8 mouse cellular contexts compared by ENCODE assay signal in the genomic region with DNA sequence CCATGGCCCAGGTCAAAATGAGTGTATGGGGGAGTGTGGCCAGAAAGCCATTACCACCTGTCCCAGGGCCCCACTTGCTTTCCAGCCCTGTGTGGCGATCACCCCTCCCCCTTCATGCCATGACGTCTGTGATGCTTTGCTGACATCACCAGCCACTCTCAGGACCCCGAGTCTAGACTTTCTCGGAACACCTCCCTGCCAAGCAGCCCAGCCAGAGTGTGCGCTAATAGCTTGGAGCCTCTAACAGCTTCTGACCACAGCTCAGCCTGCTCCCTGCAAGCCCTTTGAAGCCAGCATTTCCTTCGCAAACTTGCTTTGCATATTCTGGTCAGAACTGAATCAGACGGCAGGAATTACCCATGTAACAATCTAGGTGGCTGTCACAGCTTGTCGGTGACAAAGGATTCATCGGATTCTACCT. TPM values are rescaled to one million over a fixed set of nuclear protein-coding genes. Genes with fewer than 3 reads are reported as not detected.
A peak's percentile ranks its signal among the peaks of the same experiment; 100 is the strongest.
DNase-seq lines count a peak whose midpoint lies in the region; ATAC-seq and TF ChIP-seq lines count a peak whose summit lies in the region.

No protein-coding gene starts in this region.

- 38% methylated on average over 9 of the region's 9 CpGs for whole genome bisulfite sequencing in lung, embryonic 14.5 days
- WGBS in hindbrain, embryonic 11.5 days = 13% methylated on average over 9 of the region's 9 CpGs
- 14% methylated on average over 9 of the region's 9 CpGs for WGBS in midbrain, embryonic 14.5 days
- 68% methylated on average over 9 of the region's 9 CpGs for WGBS in cerebellum, adult 2 months

- no peaks in the 10 kb centered on the region for H3K9me3 ChIP-seq in lung, embryonic 14.5 days (ENCODE audit: low read depth, low read length)
- no peaks in the 10 kb centered on the region for H3K9me3 ChIP-seq in hindbrain, embryonic 11.5 days (ENCODE audit: control insufficient read depth, low read length)
- H3K9me3 ChIP-seq in midbrain, embryonic 14.5 days (ENCODE audit: control insufficient read depth, low read length) = no peaks in the 10 kb centered on the region

- no peak overlapping the region for H3K9ac ChIP-seq in lung, embryonic 14.5 days
- no peak overlapping the region for H3K9ac ChIP-seq in hindbrain, embryonic 11.5 days (ENCODE audit: low read depth, low read length)
- H3K9ac ChIP-seq in midbrain, embryonic 14.5 days (replicated peaks; ENCODE audit: low read length) = no peak overlapping the region

- TF ChIP-seq POLR2A in cerebellum, adult 2 months (IDR thresholded peaks at IDR 0.05; ENCODE audit: borderline replicate concordance, insufficient read depth, low read length) = no peak

- no peak overlapping the region for H3K27ac ChIP-seq in lung, embryonic 14.5 days (ENCODE audit: low read depth)
- no peak overlapping the region for H3K27ac ChIP-seq in hindbrain, embryonic 11.5 days (ENCODE audit: low read depth, low read length)
- H3K27ac ChIP-seq in midbrain, embryonic 14.5 days (replicated peaks; ENCODE audit: low read depth, low read length) = no peak overlapping the region
- H3K27ac ChIP-seq in cerebellum, adult 2 months (ENCODE audit: insufficient read depth, low read length) = no peak overlapping the region

- no peak overlapping the region for H3K4me3 ChIP-seq in lung, embryonic 14.5 days (ENCODE audit: low read depth, low read length)
- H3K4me3 ChIP-seq in hindbrain, embryonic 11.5 days (ENCODE audit: low read depth, low read length) = no peak overlapping the region
- no peak overlapping the region for H3K4me3 ChIP-seq in midbrain, embryonic 14.5 days (replicated peaks; ENCODE audit: low read depth, low read length)
- no peak overlapping the region for H3K4me3 ChIP-seq in cerebellum, adult 2 months (replicated peaks; ENCODE audit: insufficient read depth, low read depth, low read length)

- H3K4me1 ChIP-seq in lung, embryonic 14.5 days (ENCODE audit: insufficient read depth) = peaks cover 48% of the 10 kb centered on the region; the same call in 1 of the 2 replicates
- peaks cover 29% of the 10 kb centered on the region for H3K4me1 ChIP-seq in hindbrain, embryonic 11.5 days (replicated peaks; ENCODE audit: control insufficient read depth, insufficient read depth, low read length)
- peaks cover 62% of the 10 kb centered on the region for H3K4me1 ChIP-seq in midbrain, embryonic 14.5 days (ENCODE audit: control insufficient read depth, insufficient read depth, low read length)
- H3K4me1 ChIP-seq in cerebellum, adult 2 months (ENCODE audit: control insufficient read depth, insufficient read depth, low read length) = peaks cover 16% of the 10 kb centered on the region

- no peak for TF ChIP-seq CTCF in lung, embryonic 14.5 days (IDR thresholded peaks at IDR 0.05; ENCODE audit: low read depth)
- TF ChIP-seq CTCF in cerebellum, adult 2 months (IDR thresholded peaks at IDR 0.05; ENCODE audit: borderline replicate concordance, insufficient read depth, low read depth, low read length) = no peak

- H3K36me3 ChIP-seq in lung, embryonic 14.5 days (ENCODE audit: insufficient read depth) = peaks cover 13% of the 10 kb centered on the region
- H3K36me3 ChIP-seq in hindbrain, embryonic 11.5 days (ENCODE audit: control insufficient read depth, insufficient read depth, low read length) = no peaks in the 10 kb centered on the region
- no peaks in the 10 kb centered on the region for H3K36me3 ChIP-seq in midbrain, embryonic 14.5 days (ENCODE audit: control insufficient read depth, insufficient read depth, low read length)

- no peak for ATAC-seq in lung, embryonic 14.5 days (ENCODE audit: insufficient read depth)
- ATAC-seq in hindbrain, embryonic 11.5 days (ENCODE audit: low FRiP score) = no peak
- ATAC-seq in midbrain, embryonic 14.5 days (ENCODE audit: low FRiP score, low TSS enrichment) = no peak

- H3K4me2 ChIP-seq in lung, embryonic 14.5 days = peak overlapping the region; percentile 99
- no peak overlapping the region for H3K4me2 ChIP-seq in hindbrain, embryonic 11.5 days (replicated peaks; ENCODE audit: low read depth, low read length)
- H3K4me2 ChIP-seq in midbrain, embryonic 14.5 days (ENCODE audit: low read length) = peak overlapping the region; percentile 3; the same call in 1 of the 2 replicates

- H3K27me3 ChIP-seq in lung, embryonic 14.5 days (ENCODE audit: insufficient read depth, low read length) = 0 out of 2 replicates have a peak, but pooled peaks cover 12% of the 10 kb centered on the region
- peaks cover 22% of the 10 kb centered on the region for H3K27me3 ChIP-seq in hindbrain, embryonic 11.5 days (ENCODE audit: control insufficient read depth, insufficient read depth, low read length)
- peaks cover 19% of the 10 kb centered on the region for H3K27me3 ChIP-seq in midbrain, embryonic 14.5 days (ENCODE audit: control insufficient read depth, insufficient read depth, low read length)
- H3K27me3 ChIP-seq in cerebellum, adult 2 months (ENCODE audit: control insufficient read depth, insufficient read depth, low read length) = no peaks in the 10 kb centered on the region

- DNase-seq in lung, embryonic 14.5 days = no peak
- DNase-seq in lung, postnatal 10 days = no peak
- DNase-seq in Muller cell, postnatal 12 days (ENCODE audit: inconsistent ontology term) = peak; percentile 36
- peak; percentile 29 for DNase-seq in hindbrain, embryonic 11.5 days (ENCODE audit: low spot score)
- DNase-seq in midbrain, embryonic 14.5 days = peak; percentile 49
- DNase-seq in frontal cortex, adult 2 months (ENCODE audit: extremely low spot score in 1 of 2, low spot score in 1 of 2) = no peak
- DNase-seq in gastrocnemius, adult 8-10 months (ENCODE audit: low spot score in 2 of 2) = no peak
- no peak for DNase-seq in cerebellum, adult 2 months

RNA-seq across cellular contexts. Expression of a gene that starts 4.3 kb away (rescaled TPM):
- 5.4 and 6.4 TPM in 2 replicates for polyA plus RNA-seq in lung, embryonic 14.5 days (2014; fragmentation: Nextera tagmentation; extraction: Ambion mirVana)
- polyA plus RNA-seq in hindbrain, embryonic 11.5 days (2014; fragmentation: Nextera tagmentation; extraction: Ambion mirVana) = 3.4 and 5.6 TPM in 2 replicates
- polyA plus RNA-seq in midbrain, embryonic 14.5 days (2014; fragmentation: Nextera tagmentation; extraction: Ambion mirVana) = 4.3 and 7.2 TPM in 2 replicates
- polyA plus RNA-seq in frontal cortex, adult 2 months (2012; rRNA removed) = 4.5 and 5.8 TPM in 2 replicates
- total RNA-seq in gastrocnemius, adult 8-10 months (2022) = 1 to 10 TPM; 1.9 to 3.3 (median 2.5) TPM
- 1.6 and 2.1 TPM in 2 replicates for polyA plus RNA-seq in cerebellum, adult 2 months (2012; rRNA removed)

RNA-seq across cellular contexts. Expression of a gene that starts 20.5 kb away (rescaled TPM):
- polyA plus RNA-seq in lung, embryonic 14.5 days (2014; fragmentation: Nextera tagmentation; extraction: Ambion mirVana) = 35.8 and 40.8 TPM in 2 replicates
- 38.6 and 39.1 TPM in 2 replicates for polyA plus RNA-seq in hindbrain, embryonic 11.5 days (2014; fragmentation: Nextera tagmentation; extraction: Ambion mirVana)
- 47.9 and 51.4 TPM in 2 replicates for polyA plus RNA-seq in midbrain, embryonic 14.5 days (2014; fragmentation: Nextera tagmentation; extraction: Ambion mirVana)
- polyA plus RNA-seq in frontal cortex, adult 2 months (2012; rRNA removed) = 69.6 and 74.3 TPM in 2 replicates
- total RNA-seq in gastrocnemius, adult 8-10 months (2022) = 10 to 100 TPM; 16.9 to 23.0 (median 19.1) TPM
- 70.5 and 76.5 TPM in 2 replicates for polyA plus RNA-seq in cerebellum, adult 2 months (2012; rRNA removed)

Comparison
In these comparisons a context has a peak if more than half of its experiments do, and no peak if none do; other contexts are left out.
1. DNase-seq: peak in Muller cell, postnatal 12 days (single experiment), hindbrain, embryonic 11.5 days (single experiment) and midbrain, embryonic 14.5 days (single experiment); none in lung, embryonic 14.5 days (single experiment), lung, postnatal 10 days (single experiment), frontal cortex, adult 2 months (0 of 2), gastrocnemius, adult 8-10 months (0 of 2) and cerebellum, adult 2 months (0 of 2).